Mouse (Mus musculus) ES-Bruce4 (cell line): ENCODE data around the gene Cacybp. TPM values are rescaled to one million over a fixed set of nuclear protein-coding genes. Genes with fewer than 3 reads are reported as not detected.

ENCODE experiments used
- H3K27ac ChIP-seq: 2 replicates; pipeline ENCODE4 v1.5.1; 2012; ENCODE audit warnings: low read length, inconsistent platforms; ENCODE audit not compliant: insufficient read depth
- H3K27me3 ChIP-seq: 2 replicates; pipeline ENCODE4 v1.6.1; 2012; ENCODE audit warnings: mild to moderate bottlenecking, low read length, inconsistent platforms; ENCODE audit not compliant: control insufficient read depth, poor library complexity, insufficient read depth, severe bottlenecking
- H3K36me3 ChIP-seq: 2 replicates; pipeline ENCODE4 v1.6.1; 2012; ENCODE audit warnings: inconsistent platforms, mild to moderate bottlenecking, low read length, moderate library complexity; ENCODE audit not compliant: control insufficient read depth, poor library complexity, insufficient read depth, severe bottlenecking
- H3K4me1 ChIP-seq: one replicate; pipeline ENCODE4 v1.8.1; 2011; ENCODE audit warnings: low read length; ENCODE audit not compliant: control insufficient read depth, insufficient read depth
- H3K4me3 ChIP-seq: 2 replicates; pipeline ENCODE4 v1.5.1; 2011; ENCODE audit warnings: low read depth, mild to moderate bottlenecking, low read length
- H3K9ac ChIP-seq: 2 replicates; pipeline ENCODE4 v1.6.1; 2012; ENCODE audit warnings: low read depth, mild to moderate bottlenecking, inconsistent platforms; ENCODE audit not compliant: poor library complexity, severe bottlenecking
- H3K9me3 ChIP-seq: replicated peaks from 2 replicates; pipeline ENCODE4 v1.6.1; 2012; ENCODE audit warnings: mild to moderate bottlenecking, low read length, inconsistent platforms; ENCODE audit not compliant: control insufficient read depth, poor library complexity, insufficient read depth, severe bottlenecking
- CTCF ChIP-seq: IDR thresholded peaks from one replicate; pipeline ENCODE4 v1.8.1; 2011; ENCODE audit warnings: low read depth, low read length
- EP300 ChIP-seq: IDR thresholded peaks from 2 replicates; pipeline ENCODE4 v1.6.1; 2011; ENCODE audit warnings: low read depth, low read length; ENCODE audit not compliant: insufficient read depth
- POLR2A ChIP-seq: IDR thresholded peaks from one replicate; pipeline ENCODE4 v1.8.1; 2011; ENCODE audit warnings: low read length; ENCODE audit not compliant: insufficient read depth
- polyA plus RNA-seq: library from polyadenylated mRNA; stranded (reverse); fragments of >200 nt; gene quantifications from 2 replicates; pipeline ENCODE4 v1.2.4, GENCODE M21; 2011; ENCODE audit warnings: low read depth; ENCODE audit not compliant: missing spikeins, insufficient read depth, insufficient read length

The Cacybp gene
- polyA plus RNA-seq: 299 and 323 TPM in 2 replicates

DNA sequence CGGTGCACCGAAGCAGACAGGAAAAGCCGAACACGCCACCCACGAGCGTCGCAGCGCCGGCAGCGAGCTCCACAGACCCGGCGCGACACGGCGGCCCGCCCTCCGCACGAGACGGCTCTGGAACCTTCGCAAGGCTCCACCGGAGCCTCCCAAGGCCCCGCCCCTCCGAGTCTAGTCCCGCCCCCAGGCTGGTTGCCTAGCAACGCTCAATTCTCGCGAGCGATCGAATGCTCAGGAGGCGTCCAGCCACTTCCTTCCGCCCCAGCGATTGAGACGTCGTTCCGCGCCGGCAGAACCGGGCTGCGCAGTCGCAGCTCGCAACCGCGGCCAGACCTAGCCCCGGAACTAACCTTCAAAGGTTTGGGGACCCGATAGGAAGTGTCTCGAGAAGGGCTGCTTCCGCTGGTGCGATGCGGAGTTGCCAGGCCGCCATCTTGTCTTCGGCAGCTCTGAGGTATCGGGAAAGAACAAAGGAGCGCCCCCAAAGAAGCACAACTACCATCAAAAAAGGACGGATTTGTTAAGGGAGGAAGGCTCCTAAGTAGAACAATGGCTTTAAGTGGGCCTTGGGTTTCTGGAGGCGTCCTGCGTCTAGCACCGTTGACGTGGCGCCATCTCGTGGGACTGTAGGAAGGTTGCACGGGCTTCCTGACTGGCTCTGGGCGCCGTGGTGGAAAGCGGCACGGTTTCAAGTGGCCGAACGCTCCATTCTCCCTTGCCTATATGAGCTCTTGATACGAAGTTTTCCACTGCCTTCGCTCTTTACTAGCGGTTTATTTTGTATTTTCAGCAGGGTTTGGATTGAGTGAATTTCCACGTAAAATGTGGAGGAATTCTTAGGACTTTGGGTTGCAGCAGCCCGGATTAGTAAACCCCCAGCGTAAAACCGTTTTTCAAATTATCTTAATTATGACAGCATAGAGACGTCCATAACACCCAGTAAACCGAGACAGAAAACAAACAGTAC lies at the start of gene Cacybp:
Gene Cacybp, minus strand, starts transcription at position 173 of the 967 bp plus-strand sequence.
- H3K27ac ChIP-seq: peak within 1 kb of the TSS; percentile 98
- peak within 1 kb of the TSS; percentile 96 for H3K9ac ChIP-seq
- H3K27me3 ChIP-seq: no peaks in the 10 kb centered on the region
- TF ChIP-seq CTCF (peak; percentile 74), POLR2A (peak; percentile 88), EP300 (no peak)
- no peaks in the 10 kb centered on the region for H3K4me1 ChIP-seq
- H3K4me3 ChIP-seq: peak within 1 kb of the TSS; percentile 99
- H3K36me3 ChIP-seq: peaks cover 10% of the 10 kb centered on the region; the same call in 1 of the 2 replicates
- H3K9me3 ChIP-seq: no peaks in the 10 kb centered on the region

DNA sequence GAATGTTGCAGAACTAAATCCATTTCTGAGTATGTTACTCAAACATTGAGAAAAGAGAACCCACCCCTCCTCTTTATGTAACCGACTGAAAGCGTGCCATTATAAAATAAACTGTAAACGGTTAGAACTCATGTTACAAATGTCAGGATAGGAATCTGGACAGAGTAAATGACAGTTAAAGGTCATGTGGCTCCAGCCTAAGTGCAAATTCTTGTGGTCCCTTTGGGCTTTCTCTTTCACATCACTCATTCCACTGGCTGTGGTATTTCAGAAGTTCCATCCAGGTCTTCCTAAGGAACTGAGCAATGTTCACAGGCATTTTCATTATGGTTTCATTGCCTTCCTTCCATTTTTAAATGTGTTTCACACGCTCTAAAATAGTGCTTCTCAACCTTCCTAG lies 49.7 kb upstream of the Cacybp start:
- Histone ChIP-seq H3K9me3 (no peaks in the 10 kb centered on the region), H3K36me3 (no peaks in the 10 kb centered on the region), H3K27ac (no peak overlapping the region), H3K9ac (no peak overlapping the region), H3K4me1 (no peaks in the 10 kb centered on the region), H3K27me3 (no peaks in the 10 kb centered on the region), H3K4me3 (no peak overlapping the region)
- no peak for TF ChIP-seq POLR2A
- no peak for TF ChIP-seq EP300
- TF ChIP-seq CTCF: no peak

DNA sequence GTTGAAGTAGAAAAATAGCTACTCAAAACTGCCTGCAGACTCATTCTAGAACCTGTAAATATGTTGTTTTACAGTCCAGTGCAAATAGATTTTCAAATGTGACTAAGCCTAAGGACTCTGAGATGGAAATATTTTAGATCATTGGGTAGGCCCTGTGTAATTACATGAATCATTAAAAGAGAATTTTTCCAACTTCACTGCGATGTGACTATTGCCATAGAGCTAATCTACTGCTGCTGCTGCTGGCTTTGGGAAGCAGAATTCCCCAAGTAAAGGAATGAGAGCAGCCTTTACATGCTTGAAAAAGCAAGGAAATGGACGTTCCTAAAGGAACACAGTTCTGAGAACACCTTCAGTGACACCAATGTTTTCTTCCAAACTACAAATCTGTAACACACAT lies 49.2 kb upstream of the Cacybp start:
- no peak overlapping the region for H3K4me3 ChIP-seq
- no peaks in the 10 kb centered on the region for H3K27me3 ChIP-seq
- H3K27ac ChIP-seq: no peak overlapping the region
- TF ChIP-seq EP300 (no peak), POLR2A (no peak), CTCF (no peak)
- H3K9me3 ChIP-seq: no peaks in the 10 kb centered on the region
- no peak overlapping the region for H3K9ac ChIP-seq
- H3K36me3 ChIP-seq: no peaks in the 10 kb centered on the region
- no peaks in the 10 kb centered on the region for H3K4me1 ChIP-seq

DNA sequence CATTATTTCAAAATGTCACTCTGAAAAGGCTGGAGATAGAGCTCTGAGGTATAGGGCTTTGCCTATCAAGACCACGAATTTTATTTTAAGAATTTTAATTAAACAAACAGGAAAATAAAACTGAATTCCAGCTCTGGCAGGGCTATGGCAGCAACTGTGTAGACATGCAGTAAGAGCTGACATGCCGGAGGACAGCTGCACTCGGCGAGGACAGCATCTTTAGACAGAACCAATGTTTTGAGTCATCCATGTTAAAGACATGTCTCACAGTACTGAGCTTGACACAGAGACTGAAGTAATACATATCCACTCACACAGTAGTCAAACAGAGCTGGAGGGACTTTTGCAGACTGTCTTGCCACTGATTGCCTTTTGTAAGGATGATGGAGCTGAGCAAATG lies 47.9 kb upstream of the Cacybp start:
- Histone ChIP-seq H3K4me1 (no peaks in the 10 kb centered on the region), H3K4me3 (no peak overlapping the region), H3K9me3 (no peaks in the 10 kb centered on the region), H3K27me3 (no peaks in the 10 kb centered on the region), H3K36me3 (no peaks in the 10 kb centered on the region), H3K27ac (no peak overlapping the region), H3K9ac (no peak overlapping the region)
- TF ChIP-seq POLR2A: no peak
- TF ChIP-seq CTCF: no peak
- TF ChIP-seq EP300: no peak

DNA sequence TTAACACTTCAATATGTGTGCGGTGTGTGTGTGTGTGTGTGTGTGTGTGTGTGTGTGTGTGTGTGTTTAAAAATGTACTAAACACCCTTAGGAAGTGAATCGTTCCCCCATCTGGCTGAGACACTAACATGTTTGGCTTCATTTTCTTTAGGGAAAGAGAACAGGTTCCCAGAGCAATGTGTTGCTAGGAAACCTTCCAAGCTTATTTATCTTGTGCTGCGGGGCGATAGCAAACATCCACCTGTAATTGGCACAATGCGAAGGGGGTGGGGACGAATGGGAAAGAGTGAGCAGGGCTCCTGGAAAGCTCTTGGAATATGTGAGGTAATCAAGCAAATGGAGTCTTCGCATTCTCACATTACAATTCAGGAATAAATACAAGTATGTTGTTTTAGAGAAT lies 47.2 kb upstream of the Cacybp start:
- no peak overlapping the region for H3K4me3 ChIP-seq
- no peak for TF ChIP-seq POLR2A
- TF ChIP-seq CTCF: no peak
- no peak for TF ChIP-seq EP300
- no peaks in the 10 kb centered on the region for H3K27me3 ChIP-seq
- H3K9me3 ChIP-seq: no peaks in the 10 kb centered on the region
- H3K9ac ChIP-seq: no peak overlapping the region
- H3K27ac ChIP-seq: no peak overlapping the region
- no peaks in the 10 kb centered on the region for H3K36me3 ChIP-seq
- H3K4me1 ChIP-seq: no peaks in the 10 kb centered on the region

DNA sequence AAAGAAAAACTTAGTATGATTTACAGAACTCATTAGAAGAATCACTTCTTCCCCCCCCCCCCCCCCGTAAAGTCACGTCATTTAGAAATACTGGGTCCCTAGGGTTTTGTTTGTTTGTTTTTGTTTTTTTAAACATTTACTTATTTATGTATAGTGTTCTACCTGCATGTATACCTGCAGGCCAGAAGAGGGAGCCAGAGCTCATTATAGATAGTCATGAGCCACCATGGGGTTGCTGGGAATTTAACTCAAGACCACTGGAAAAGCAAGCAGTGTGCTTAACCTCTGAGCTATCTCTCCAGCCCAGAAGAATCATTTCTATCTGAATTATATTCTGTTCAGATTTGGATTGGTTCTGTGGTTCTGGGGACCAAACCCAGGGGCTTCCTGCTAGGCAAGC lies 40.4 kb upstream of the Cacybp start:
- no peak overlapping the region for H3K4me3 ChIP-seq
- no peak overlapping the region for H3K27ac ChIP-seq
- no peak for TF ChIP-seq CTCF
- no peak for TF ChIP-seq EP300
- no peak for TF ChIP-seq POLR2A
- no peaks in the 10 kb centered on the region for H3K9me3 ChIP-seq
- H3K27me3 ChIP-seq: no peaks in the 10 kb centered on the region
- no peaks in the 10 kb centered on the region for H3K4me1 ChIP-seq
- no peak overlapping the region for H3K9ac ChIP-seq
- no peaks in the 10 kb centered on the region for H3K36me3 ChIP-seq
